Mouse (Mus musculus): ENCODE measurements around the gene Uckl1. TPM values are rescaled to one million over a fixed set of nuclear protein-coding genes. Genes with fewer than 3 reads are reported as not detected.

Uckl1 gene
- total and polyA plus RNA-seq, 3 experiments = 16.0 to 31.9 (median 18.7) TPM

- H3K27ac ChIP-seq (ENCODE audit: insufficient read depth, low read depth) = no peak overlapping the region
- H3K4me3 ChIP-seq (replicated peaks in 1 of 3; ENCODE audit: low read depth in 2 of 3, low read length in 2 of 3, poor library complexity in 1 of 3) = no peak overlapping the region
- no peak overlapping the region for H3K9ac ChIP-seq (ENCODE audit: insufficient read depth, low read depth)
- no peaks in the 10 kb centered on the region for H3K27me3 ChIP-seq (replicated peaks)
- H3K4me1 ChIP-seq (ENCODE audit: control insufficient read depth in 1 of 2, insufficient read depth in 2 of 2) = peaks cover 7 to 16% of the 10 kb centered on the region in 2 experiments
- H3K9me3 ChIP-seq (replicated peaks; ENCODE audit: low read length) = no peaks in the 10 kb centered on the region
- H3K36me3 ChIP-seq (replicated peaks in 1 of 2; ENCODE audit: control insufficient read depth in 1 of 2, insufficient read depth in 1 of 2, low read length in 1 of 2) = peaks cover 59 to 79% of the 10 kb centered on the region in 2 experiments
- no peak overlapping the region for H3K4me2 ChIP-seq (ENCODE audit: insufficient read depth, low read depth, poor library complexity, severe bottlenecking)
- TF ChIP-seq JUND (conservative IDR thresholded peaks at IDR 0.05; ENCODE audit: low read depth, low read length) (no peak), POLR2AphosphoS2 (IDR thresholded peaks at IDR 0.05; ENCODE audit: low read depth, low read length) (no peak), GABPA (IDR thresholded peaks at IDR 0.05; ENCODE audit: insufficient replicate concordance, low read depth, low read length) (no peak), ZNF384 (IDR thresholded peaks at IDR 0.05; ENCODE audit: low read depth, low read length) (no peak), POLR2A (IDR thresholded peaks at IDR 0.05; ENCODE audit: low read depth, low read length) (no peak), RAD21 (IDR thresholded peaks at IDR 0.05; ENCODE audit: low read depth, low read length) (peak; percentile 17), CTCF (conservative IDR thresholded peaks at IDR 0.05 in 1 of 2, IDR thresholded peaks at IDR 0.05 in 1 of 2; ENCODE audit: low read depth in 2 of 2, low read length in 2 of 2) (peak in 1 of 2 experiments; percentile 49; a peak in 2 of 4 replicates)
- in situ Hi-C loops (cut with MboI; ENCODE audit: low pct_ligation_motif_present, low pct_unique_long_range_greater_than_20kb, low sequenced_read_pairs) = no loop called here
- dilution Hi-C loops (cut with MboI; ENCODE audit: extremely low pct_ligation_motif_present, extremely low pct_unique_long_range_greater_than_20kb, low sequenced_read_pairs) = no loop called here
- no peak for DNase-seq (ENCODE audit: extremely low read depth)
- peaks cover 3% of the 10 kb centered on the region; the same call in 1 of the 2 replicates for H3K79me2 ChIP-seq (replicated peaks; ENCODE audit: control insufficient read depth, extremely low read depth, insufficient read depth, poor library complexity, severe bottlenecking)
These were observed 3.1 kb upstream of the Uckl1 start for GRCm38 (mm10) chr2:181587796-181588195.

- in situ Hi-C loops (cut with MboI; ENCODE audit: low pct_ligation_motif_present, low pct_unique_long_range_greater_than_20kb, low sequenced_read_pairs) = no loop called here
- no peak overlapping the region for H3K9ac ChIP-seq (ENCODE audit: insufficient read depth, low read depth)
- H3K9me3 ChIP-seq (replicated peaks; ENCODE audit: low read length) = no peaks in the 10 kb centered on the region
- no peak overlapping the region for H3K27ac ChIP-seq (ENCODE audit: insufficient read depth, low read depth)
- H3K4me1 ChIP-seq (ENCODE audit: control insufficient read depth in 1 of 2, insufficient read depth in 2 of 2) = peaks cover 3 to 15% of the 10 kb centered on the region in 2 experiments; a peak in 3 of 4 replicates
- H3K36me3 ChIP-seq (replicated peaks in 1 of 2; ENCODE audit: control insufficient read depth in 1 of 2, insufficient read depth in 1 of 2, low read length in 1 of 2) = peaks cover 59 to 84% of the 10 kb centered on the region in 2 experiments
- dilution Hi-C loops (cut with MboI; ENCODE audit: extremely low pct_ligation_motif_present, extremely low pct_unique_long_range_greater_than_20kb, low sequenced_read_pairs) = no loop called here
- H3K4me3 ChIP-seq (replicated peaks in 1 of 3; ENCODE audit: low read depth in 2 of 3, low read length in 2 of 3, poor library complexity in 1 of 3) = no peak overlapping the region
- no peaks in the 10 kb centered on the region for H3K27me3 ChIP-seq (replicated peaks)
- TF ChIP-seq MEF2A (IDR thresholded peaks at IDR 0.05; ENCODE audit: borderline replicate concordance, low read depth, low read length) (no peak), CHD2 (IDR thresholded peaks at IDR 0.05; ENCODE audit: low read length) (no peak), POLR2AphosphoS2 (IDR thresholded peaks at IDR 0.05; ENCODE audit: low read depth, low read length) (no peak), NELFE (IDR thresholded peaks at IDR 0.05; ENCODE audit: low read depth, low read length) (no peak), ZNF384 (IDR thresholded peaks at IDR 0.05; ENCODE audit: low read depth, low read length) (no peak), MAFK (IDR thresholded peaks at IDR 0.05; ENCODE audit: insufficient replicate concordance, low read length) (no peak), TCF12 (IDR thresholded peaks at IDR 0.05; ENCODE audit: low read depth, low read length) (no peak), SMC3 (IDR thresholded peaks at IDR 0.05; ENCODE audit: low read depth, low read length) (no peak), MAX (IDR thresholded peaks at IDR 0.05; ENCODE audit: low read length) (no peak)
- no peak for DNase-seq (ENCODE audit: extremely low read depth)
- no peak overlapping the region for H3K4me2 ChIP-seq (ENCODE audit: insufficient read depth, low read depth, poor library complexity, severe bottlenecking)
- peaks cover 1% of the 10 kb centered on the region; the same call in 1 of the 2 replicates for H3K79me2 ChIP-seq (replicated peaks; ENCODE audit: control insufficient read depth, extremely low read depth, insufficient read depth, poor library complexity, severe bottlenecking)
These were observed 1.4 kb upstream of the Uckl1 start for GRCm38 (mm10) chr2:181586124-181586523.

DNA sequence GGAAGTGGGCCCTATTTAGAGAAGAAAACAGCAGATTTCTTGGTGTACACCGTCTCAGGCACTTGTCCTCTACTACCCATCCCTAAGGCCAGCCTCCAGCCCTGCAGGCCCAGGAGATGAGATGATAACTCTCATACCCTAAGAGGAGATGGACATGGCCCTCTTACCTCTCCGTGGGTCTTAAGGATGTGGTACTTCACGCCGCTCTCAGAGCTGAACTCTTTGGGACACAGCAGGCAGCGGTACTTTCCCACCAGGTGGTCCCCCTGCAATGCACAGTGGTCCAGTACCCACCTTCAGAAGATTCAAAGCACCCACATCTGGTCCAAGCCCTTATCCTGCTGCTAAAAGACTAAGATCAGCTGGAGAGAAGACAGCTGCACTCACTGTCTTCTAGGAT is 814 bp upstream of the Uckl1 start:
- Histone ChIP-seq H3K9ac (ENCODE audit: insufficient read depth, low read depth) (no peak overlapping the region), H3K4me2 (ENCODE audit: insufficient read depth, low read depth, poor library complexity, severe bottlenecking) (no peak overlapping the region), H3K79me2 (replicated peaks; ENCODE audit: control insufficient read depth, extremely low read depth, insufficient read depth, poor library complexity, severe bottlenecking) (0 out of 2 replicates have a peak, but pooled peaks cover under 1% of the 10 kb centered on the region), H3K4me3 (replicated peaks in 1 of 3; ENCODE audit: low read depth in 2 of 3, low read length in 2 of 3, poor library complexity in 1 of 3) (no peak overlapping the region), H3K27me3 (replicated peaks) (no peaks in the 10 kb centered on the region), H3K9me3 (replicated peaks; ENCODE audit: low read length) (no peaks in the 10 kb centered on the region), H3K4me1 (ENCODE audit: control insufficient read depth in 1 of 2, insufficient read depth in 2 of 2) (peaks cover 0 to 9% of the 10 kb centered on the region in 2 experiments; a peak in 2 of 4 replicates), H3K27ac (ENCODE audit: insufficient read depth, low read depth) (no peak overlapping the region), H3K36me3 (replicated peaks in 1 of 2; ENCODE audit: control insufficient read depth in 1 of 2, insufficient read depth in 1 of 2, low read length in 1 of 2) (peaks cover 59 to 81% of the 10 kb centered on the region in 2 experiments)
- no peak for DNase-seq (ENCODE audit: extremely low read depth)
- in situ Hi-C loops (cut with MboI; ENCODE audit: low pct_ligation_motif_present, low pct_unique_long_range_greater_than_20kb, low sequenced_read_pairs) = no loop called here
- dilution Hi-C loops (cut with MboI; ENCODE audit: extremely low pct_ligation_motif_present, extremely low pct_unique_long_range_greater_than_20kb, low sequenced_read_pairs) = no loop called here
- TF ChIP-seq ZNF384 (IDR thresholded peaks at IDR 0.05; ENCODE audit: low read depth, low read length) (no peak), MAX (IDR thresholded peaks at IDR 0.05; ENCODE audit: low read length) (no peak), ZKSCAN1 (IDR thresholded peaks at IDR 0.05; ENCODE audit: borderline replicate concordance, low read depth, low read length) (no peak), SIN3A (IDR thresholded peaks at IDR 0.05; ENCODE audit: low read length) (no peak), MAZ (IDR thresholded peaks at IDR 0.05; ENCODE audit: low read depth, low read length) (no peak), MXI1 (IDR thresholded peaks at IDR 0.05; ENCODE audit: low read depth, low read length) (no peak), JUN (IDR thresholded peaks at IDR 0.05; ENCODE audit: insufficient read depth, low read depth, low read length) (no peak), BHLHE40 (IDR thresholded peaks at IDR 0.05; ENCODE audit: low read depth, low read length) (no peak), PAX5 (IDR thresholded peaks at IDR 0.05; ENCODE audit: low read length) (no peak), MAFK (IDR thresholded peaks at IDR 0.05; ENCODE audit: insufficient replicate concordance, low read length) (no peak), UBTF (IDR thresholded peaks at IDR 0.05; ENCODE audit: low read depth, low read length) (no peak)
